Mouse (Mus musculus) liver, adult 2 months (tissue): Measurements from ENCODE around the gene Rps4x. TPM values are rescaled to one million over a fixed set of nuclear protein-coding genes. Genes with fewer than 3 reads are reported as not detected.
"Not testable (repeated sequence)": the region's sequence is repeated elsewhere in the genome, so short reads cannot be mapped to it uniquely, and the experiment has no call there.

Experiments used
- DNase-seq: peaks from one replicate; pipeline ENCODE4 v3.0.0-alpha.2; 2011; ENCODE audit warnings: low read depth, low spot score; ENCODE audit errors: extremely low read depth
- H3K27ac ChIP-seq: fragments of 200-500 bp; replicated peaks from 2 replicates; pipeline ENCODE4 v1.5.1; 2012; ENCODE audit warnings: low read depth, mild to moderate bottlenecking, control low read depth, inconsistent platforms, low read length; ENCODE audit not compliant: insufficient read depth
- H3K27me3 ChIP-seq: fragments of 200-500 bp; 2 replicates; pipeline ENCODE4 v1.6.1; 2012; ENCODE audit warnings: mild to moderate bottlenecking, moderate library complexity, low read length, inconsistent platforms; ENCODE audit not compliant: control insufficient read depth, insufficient read depth
- H3K36me3 ChIP-seq: fragments of 200-500 bp; 2 replicates; pipeline ENCODE4 v1.6.1; 2012; ENCODE audit warnings: low read length, inconsistent platforms; ENCODE audit not compliant: control insufficient read depth, insufficient read depth
- H3K4me1 ChIP-seq: fragments of 200-500 bp; 2 replicates; pipeline ENCODE4 v1.6.1; 2011; ENCODE audit warnings: low read length; ENCODE audit not compliant: control insufficient read depth, insufficient read depth
- H3K4me3 ChIP-seq: fragments of 200-500 bp; 2 replicates; pipeline ENCODE4 v1.5.1; 2011; ENCODE audit warnings: low read depth, mild to moderate bottlenecking, control low read depth, low read length, moderate library complexity; ENCODE audit not compliant: insufficient read depth
- H3K79me2 ChIP-seq: fragments of 200-500 bp; 2 replicates; pipeline ENCODE4 v1.6.1; 2012; ENCODE audit warnings: inconsistent platforms, mild to moderate bottlenecking, low read length, moderate library complexity; ENCODE audit not compliant: control insufficient read depth, insufficient read depth
- H3K9ac ChIP-seq: fragments of 200-500 bp; 2 replicates; pipeline ENCODE4 v1.6.1; 2012; ENCODE audit warnings: low read depth, mild to moderate bottlenecking, control low read depth, inconsistent platforms, low read length
- CTCF ChIP-seq: fragments of 200-500 bp; IDR thresholded peaks from 2 replicates; pipeline ENCODE4 v1.5.1; 2011; ENCODE audit warnings: low read depth, low read length, control low read depth
- POLR2A ChIP-seq: fragments of 200-500 bp; IDR thresholded peaks from 2 replicates; pipeline ENCODE4 v1.6.1; 2011; ENCODE audit warnings: low read length, control low read depth; ENCODE audit not compliant: insufficient read depth; ENCODE audit errors: extremely low read depth
- WGBS: fragments of 180-500 bp; shearing (Covaris S2); methylation state at CpG from one replicate; pipeline ENCODE4 v1.1.7; 2018; 5-methylcytosine and 5-hydroxymethylcytosine counted together
- polyA plus RNA-seq: library from polyadenylated mRNA; depleted of rRNA; stranded (reverse); fragments of >200 nt; gene quantifications from 2 replicates; pipeline ENCODE4 v1.2.3, GENCODE M21; 2012; rRNA removed
- total RNA-seq: library from RNA; depleted of rRNA; stranded (reverse); fragments of >200 nt; gene quantifications from 2 replicates; pipeline ENCODE4 v1.2.3, GENCODE M21; 2014; rRNA removed

Gene Rps4x
- total RNA-seq (619 and 632 TPM in 2 replicates), polyA plus RNA-seq (187 and 189 TPM in 2 replicates)

- TF ChIP-seq POLR2A (peak; percentile 81), CTCF (peak; percentile 71)
These were observed at the start of gene Rps4x for GRCm38 (mm10) chrX:102188712-102189497. Gene Rps4x (minus strand): TSS chrX:102189394.

GRCm38 (mm10) chrX:102219126-102219525 is 29.9 kb upstream of the Rps4x start:
- no peak for TF ChIP-seq POLR2A
- peak; percentile 36; the same call in 1 of the 2 replicates for TF ChIP-seq CTCF
- WGBS: 23% methylated on average over 1 of the region's 1 CpGs
- DNase-seq: peak; percentile 30
- Histone ChIP-seq H3K4me3 (no peak overlapping the region), H3K9ac (no peak overlapping the region), H3K4me1 (no peaks in the 10 kb centered on the region), H3K79me2 (no peaks in the 10 kb centered on the region), H3K27me3 (no peaks in the 10 kb centered on the region), H3K36me3 (no peaks in the 10 kb centered on the region), H3K27ac (no peak overlapping the region)

More at GRCm38 (mm10) chrX:102188712-102189497, at the start of gene Rps4x:
- H3K27ac ChIP-seq: peak within 1 kb of the TSS; percentile 89
- H3K27me3 ChIP-seq: no peaks in the 10 kb centered on the region
- peak within 1 kb of the TSS; percentile 89 for H3K9ac ChIP-seq
- H3K4me1 ChIP-seq: no peaks in the 10 kb centered on the region; the same call in 1 of the 2 replicates
- peaks cover 33% of the 10 kb centered on the region for H3K36me3 ChIP-seq
- WGBS: under 1% methylated on average over 37 of the region's 37 CpGs
- DNase-seq: peak; percentile 64
- H3K4me3 ChIP-seq: peak within 1 kb of the TSS; percentile 78
- no peaks in the 10 kb centered on the region for H3K79me2 ChIP-seq

- H3K9ac ChIP-seq, H3K27me3 ChIP-seq, H3K27ac ChIP-seq, H3K4me3 ChIP-seq, H3K79me2 ChIP-seq, H3K4me1 ChIP-seq, H3K36me3 ChIP-seq: not testable (repeated sequence)
- TF ChIP-seq CTCF: peak; percentile 46; the same call in 1 of the 2 replicates
- 43% methylated on average over 9 of the region's 9 CpGs for WGBS
- peak; percentile 5 for DNase-seq
These were observed 26.2 kb upstream of the Rps4x start for GRCm38 (mm10) chrX:102215356-102215755.

GRCm38 (mm10) chrX:102190840-102191239 is 1.6 kb upstream of the Rps4x start:
- Histone ChIP-seq H3K79me2 (no peaks in the 10 kb centered on the region), H3K36me3 (peaks cover 17% of the 10 kb centered on the region), H3K27me3 (no peaks in the 10 kb centered on the region), H3K27ac (no peak overlapping the region), H3K4me1 (no peaks in the 10 kb centered on the region; the same call in 1 of the 2 replicates), H3K9ac (no peak overlapping the region), H3K4me3 (no peak overlapping the region)
- DNase-seq: no peak
- 89% methylated on average over 1 of the region's 1 CpGs for WGBS
- TF ChIP-seq CTCF (no peak), POLR2A (no peak)

- Histone ChIP-seq H3K4me3 (no peak overlapping the region), H3K36me3 (peaks cover 26% of the 10 kb centered on the region), H3K4me1 (no peaks in the 10 kb centered on the region; the same call in 1 of the 2 replicates), H3K79me2 (no peaks in the 10 kb centered on the region), H3K27ac (no peak overlapping the region), H3K9ac (no peak overlapping the region), H3K27me3 (no peaks in the 10 kb centered on the region)
- no peak for DNase-seq
- 37% methylated on average over 5 of the region's 5 CpGs for WGBS
- TF ChIP-seq POLR2A (no peak), CTCF (no peak)
These were observed 387 bp upstream of the Rps4x start for GRCm38 (mm10) chrX:102189581-102189980.

- 0 out of 2 replicates have a peak overlapping the region, but pooled peaks have one; percentile 5 for H3K27ac ChIP-seq
- 7% methylated on average over 11 of the region's 11 CpGs for WGBS
- H3K27me3 ChIP-seq: no peaks in the 10 kb centered on the region
- TF ChIP-seq POLR2A (no peak), CTCF (no peak)
- peak; percentile 54 for DNase-seq
- no peak overlapping the region for H3K4me3 ChIP-seq
- no peaks in the 10 kb centered on the region; the same call in 1 of the 2 replicates for H3K4me1 ChIP-seq
- H3K79me2 ChIP-seq: no peaks in the 10 kb centered on the region
- H3K9ac ChIP-seq: peak overlapping the region; percentile 47; the same call in 1 of the 2 replicates
- H3K36me3 ChIP-seq: peaks cover 37% of the 10 kb centered on the region
These were observed 2.0 kb downstream of the Rps4x start for GRCm38 (mm10) chrX:102187023-102187699.
